Mouse (Mus musculus): Measurements from ENCODE around the gene Gm26558.

DNA sequence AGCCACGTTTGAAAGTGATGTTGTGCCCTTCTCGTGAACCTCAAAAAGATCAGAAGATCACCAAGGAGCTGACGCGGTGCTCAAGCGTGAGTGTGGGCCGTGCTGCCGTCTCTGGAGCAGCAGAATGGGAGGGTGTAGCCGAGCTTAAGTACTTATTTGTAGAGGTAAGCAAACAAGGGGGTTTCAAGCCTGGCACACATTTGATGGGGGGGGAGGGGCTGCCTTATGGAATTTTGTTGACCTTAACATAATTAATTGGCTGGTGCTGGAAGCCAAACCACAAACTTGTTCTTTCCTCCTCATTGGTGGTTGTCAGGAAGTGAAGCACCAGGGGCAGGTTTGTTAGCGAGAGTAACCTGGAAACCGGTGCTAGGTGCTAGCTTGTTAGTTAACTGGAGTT lies 33.8 kb upstream of the Gm26558 start:
- TF ChIP-seq CTCF (IDR thresholded peaks at IDR 0.05; ENCODE audit: control insufficient read depth, insufficient read depth, low read length) (no peak), POLR2A (IDR thresholded peaks at IDR 0.05; ENCODE audit: borderline replicate concordance, control insufficient read depth, low read depth, low read length) (no peak)

Measured in bone marrow, adult 2 months (tissue).